Mouse (Mus musculus): ENCODE measurements around the gene Nrtn. TPM values are rescaled to one million over a fixed set of nuclear protein-coding genes. Genes with fewer than 3 reads are reported as not detected.

The Nrtn gene
- polyA plus RNA-seq, 1 experiment from 2014 or later: 12.1 TPM

DNA sequence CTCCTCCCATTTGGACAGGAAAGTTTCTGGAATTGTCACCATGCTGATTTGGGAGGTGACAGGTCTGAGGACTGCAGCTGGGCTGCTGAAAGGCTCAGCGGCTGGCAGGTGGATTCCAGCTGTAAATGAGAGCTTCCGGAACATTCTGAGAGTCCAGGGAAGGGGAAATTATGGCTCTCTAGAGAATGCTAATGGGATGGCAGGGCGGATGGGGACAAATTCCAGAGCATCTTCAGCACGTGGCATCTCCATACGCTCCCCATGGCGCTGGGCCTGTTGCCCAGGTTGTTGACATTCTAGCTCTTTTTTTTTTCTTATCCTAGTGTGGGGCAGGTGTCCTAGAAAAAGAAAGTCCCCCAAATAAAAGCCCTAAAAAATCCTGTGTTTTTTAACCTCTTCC is 28.2 kb downstream of the Nrtn start:
- H3K36me3 ChIP-seq (ENCODE audit: insufficient read depth): no peaks in the 10 kb centered on the region
- H3K4me1 ChIP-seq (ENCODE audit: insufficient read depth): peaks cover 18% of the 10 kb centered on the region
- no peak for ATAC-seq (ENCODE audit: insufficient read depth)
- TF ChIP-seq CTCF (IDR thresholded peaks at IDR 0.05; ENCODE audit: low read depth): no peak
- 0 out of 2 replicates have a peak overlapping the region, but pooled peaks have one; percentile 38 for H3K27ac ChIP-seq (ENCODE audit: low read depth)
- H3K4me3 ChIP-seq (ENCODE audit: low read depth, low read length): no peak overlapping the region
- H3K4me2 ChIP-seq: no peak overlapping the region
- H3K27me3 ChIP-seq (ENCODE audit: insufficient read depth, low read length): no peaks in the 10 kb centered on the region
- no peak for DNase-seq
- no peaks in the 10 kb centered on the region for H3K9me3 ChIP-seq (ENCODE audit: low read depth, low read length)
- WGBS: 44% methylated on average over 6 of the region's 6 CpGs
- H3K9ac ChIP-seq: no peak overlapping the region

DNA sequence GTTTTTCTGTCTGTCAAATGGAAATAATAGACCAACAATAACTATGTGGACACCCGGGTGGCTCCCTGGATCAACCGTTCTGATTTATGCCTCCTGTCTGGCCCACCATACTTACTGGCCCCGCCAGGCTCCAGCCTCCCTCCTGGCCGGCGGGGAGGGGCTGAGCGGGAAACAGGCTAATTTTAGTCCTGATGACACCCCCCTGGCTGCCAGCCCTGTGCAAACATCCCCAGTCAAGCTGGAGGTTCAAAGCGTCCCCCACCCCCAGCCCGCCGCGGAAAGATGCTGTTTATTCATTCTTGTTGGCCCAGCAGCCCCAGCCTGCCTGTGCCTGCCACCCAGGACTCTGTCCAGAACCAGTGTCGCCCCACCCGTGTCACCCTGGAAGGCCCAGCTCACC is 29.2 kb downstream of the Nrtn start:
- 7% methylated on average over 12 of the region's 12 CpGs for WGBS
- Histone ChIP-seq H3K9me3 (ENCODE audit: low read depth, low read length) (no peaks in the 10 kb centered on the region), H3K9ac (peak overlapping the region; percentile 33; the same call in 1 of the 2 replicates), H3K27me3 (ENCODE audit: insufficient read depth, low read length) (no peaks in the 10 kb centered on the region), H3K36me3 (ENCODE audit: insufficient read depth) (peaks cover 10% of the 10 kb centered on the region), H3K4me2 (peak overlapping the region; percentile 10; the same call in 1 of the 2 replicates), H3K4me3 (ENCODE audit: low read depth, low read length) (no peak overlapping the region), H3K27ac (ENCODE audit: low read depth) (peak overlapping the region; percentile 54; the same call in 1 of the 2 replicates), H3K4me1 (ENCODE audit: insufficient read depth) (peaks cover 18% of the 10 kb centered on the region)
- peak; percentile 76 for DNase-seq
- ATAC-seq (ENCODE audit: insufficient read depth): peak; percentile 67
- TF ChIP-seq CTCF (IDR thresholded peaks at IDR 0.05; ENCODE audit: low read depth): 0 out of 2 replicates have a peak, but pooled peaks have one; percentile 3

DNA sequence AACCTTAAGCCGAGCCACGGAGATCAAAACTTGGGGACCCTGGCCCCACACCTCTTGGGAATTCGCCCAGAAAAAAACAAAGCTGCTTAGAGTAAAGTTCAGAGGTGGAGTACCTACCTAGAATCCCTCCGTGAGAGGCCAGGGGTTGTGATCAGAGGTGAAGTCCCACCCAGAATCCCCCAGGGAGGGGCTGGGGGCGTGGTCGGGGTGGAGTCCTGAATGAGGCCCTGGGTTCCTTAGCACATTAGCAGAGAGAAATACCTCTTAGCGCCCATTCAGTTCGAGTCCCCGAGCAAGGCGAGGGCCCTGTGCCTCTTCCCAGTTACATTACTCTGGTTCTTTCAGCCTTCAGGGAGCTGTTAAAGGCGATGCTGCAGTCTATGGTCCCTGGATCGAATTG is 29.7 kb downstream of the Nrtn start:
- H3K36me3 ChIP-seq (ENCODE audit: insufficient read depth): peaks cover 15% of the 10 kb centered on the region
- no peaks in the 10 kb centered on the region for H3K27me3 ChIP-seq (ENCODE audit: insufficient read depth, low read length)
- 11% methylated on average over 12 of the region's 12 CpGs for WGBS
- H3K4me3 ChIP-seq (ENCODE audit: low read depth, low read length): no peak overlapping the region
- peak; percentile 5; the same call in 1 of the 2 replicates for ATAC-seq (ENCODE audit: insufficient read depth)
- TF ChIP-seq CTCF (IDR thresholded peaks at IDR 0.05; ENCODE audit: low read depth): no peak
- H3K4me2 ChIP-seq: peak overlapping the region; percentile 10
- H3K27ac ChIP-seq (ENCODE audit: low read depth): peak overlapping the region; percentile 54; the same call in 1 of the 2 replicates
- H3K4me1 ChIP-seq (ENCODE audit: insufficient read depth): peaks cover 18% of the 10 kb centered on the region
- DNase-seq: peak; percentile 36
- no peak overlapping the region for H3K9ac ChIP-seq
- no peaks in the 10 kb centered on the region for H3K9me3 ChIP-seq (ENCODE audit: low read depth, low read length)

DNA sequence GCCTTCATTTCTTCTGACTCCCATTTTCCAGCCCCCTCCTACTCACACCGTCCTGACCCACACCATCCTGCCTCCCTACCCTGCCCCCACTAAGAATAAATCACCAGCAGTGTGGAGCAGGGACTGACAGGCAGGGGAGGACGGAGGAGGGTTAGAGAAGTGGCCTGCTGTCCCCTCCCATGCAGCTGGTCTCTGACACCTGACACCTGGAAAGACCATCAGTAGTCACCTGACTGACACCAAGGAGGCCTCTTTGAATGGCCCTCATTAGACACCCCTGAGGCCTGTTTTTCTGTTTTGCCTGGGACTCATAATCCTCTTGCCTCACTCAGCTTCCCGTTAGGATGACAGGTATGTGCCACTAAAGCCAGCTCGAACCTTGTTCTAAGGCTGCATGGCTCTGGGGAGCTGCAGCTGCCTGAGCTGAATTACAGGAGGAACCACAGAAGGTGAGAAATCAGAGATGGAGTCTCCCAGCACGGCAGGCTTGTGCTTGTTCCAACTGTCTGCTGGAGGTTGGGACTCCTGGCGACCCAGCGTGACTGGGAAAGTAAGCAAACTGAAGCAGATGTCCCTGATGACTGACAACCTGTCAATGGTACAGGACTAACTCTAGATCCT is 30.2 kb downstream of the Nrtn start:
- Histone ChIP-seq H3K4me1 (ENCODE audit: insufficient read depth) (peaks cover 18% of the 10 kb centered on the region), H3K27me3 (ENCODE audit: insufficient read depth, low read length) (no peaks in the 10 kb centered on the region), H3K9ac (no peak overlapping the region), H3K4me3 (ENCODE audit: low read depth, low read length) (no peak overlapping the region), H3K36me3 (ENCODE audit: insufficient read depth) (peaks cover 20% of the 10 kb centered on the region), H3K4me2 (no peak overlapping the region), H3K27ac (ENCODE audit: low read depth) (peak overlapping the region; percentile 54; the same call in 1 of the 2 replicates), H3K9me3 (ENCODE audit: low read depth, low read length) (no peaks in the 10 kb centered on the region)
- no peak for TF ChIP-seq CTCF (IDR thresholded peaks at IDR 0.05; ENCODE audit: low read depth)
- ATAC-seq (ENCODE audit: insufficient read depth) (peak; percentile 32), DNase-seq (no peak)
- 10% methylated on average over 7 of the region's 7 CpGs for WGBS

GRCm38 (mm10) chr17:56723419-56724161 is 33.7 kb downstream of the Nrtn start:
- H3K4me3 ChIP-seq (ENCODE audit: low read depth, low read length): no peak overlapping the region
- peaks cover 36% of the 10 kb centered on the region for H3K36me3 ChIP-seq (ENCODE audit: insufficient read depth)
- no peak overlapping the region for H3K4me2 ChIP-seq
- H3K27ac ChIP-seq (ENCODE audit: low read depth): no peak overlapping the region
- H3K4me1 ChIP-seq (ENCODE audit: insufficient read depth): peaks cover 14% of the 10 kb centered on the region
- no peak overlapping the region for H3K9ac ChIP-seq
- H3K27me3 ChIP-seq (ENCODE audit: insufficient read depth, low read length): no peaks in the 10 kb centered on the region
- no peak for ATAC-seq (ENCODE audit: insufficient read depth)
- TF ChIP-seq CTCF (IDR thresholded peaks at IDR 0.05; ENCODE audit: low read depth): 0 out of 2 replicates have a peak, but pooled peaks have one; percentile 25
- DNase-seq: no peak
- H3K9me3 ChIP-seq (ENCODE audit: low read depth, low read length): no peaks in the 10 kb centered on the region
- 64% methylated on average over 11 of the region's 11 CpGs for WGBS

DNA sequence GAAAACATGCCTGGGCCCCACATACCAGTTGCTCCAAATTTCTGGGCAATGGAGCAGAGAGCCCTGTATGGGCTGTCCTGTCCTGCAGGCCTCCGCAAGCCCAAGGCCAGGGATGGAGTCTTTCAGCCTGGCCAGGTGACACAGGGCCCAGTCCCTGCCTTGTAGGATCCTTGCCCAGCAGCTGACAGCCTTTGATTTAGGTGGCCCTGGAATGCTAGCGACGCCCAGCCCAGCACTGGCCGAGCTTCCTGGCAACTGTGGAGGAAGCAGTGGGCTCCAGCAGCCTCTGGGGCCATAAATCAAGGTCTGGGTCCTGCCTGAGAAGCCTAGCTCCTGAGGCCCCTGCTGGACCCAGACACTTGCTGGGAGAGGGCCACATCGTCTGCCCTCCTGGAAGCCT is 34.9 kb downstream of the Nrtn start:
- Histone ChIP-seq H3K4me1 (ENCODE audit: insufficient read depth) (peaks cover 6% of the 10 kb centered on the region; the same call in 1 of the 2 replicates), H3K4me2 (no peak overlapping the region), H3K27me3 (ENCODE audit: insufficient read depth, low read length) (no peaks in the 10 kb centered on the region), H3K4me3 (ENCODE audit: low read depth, low read length) (no peak overlapping the region), H3K36me3 (ENCODE audit: insufficient read depth) (peaks cover 36% of the 10 kb centered on the region), H3K9me3 (ENCODE audit: low read depth, low read length) (no peaks in the 10 kb centered on the region), H3K27ac (ENCODE audit: low read depth) (no peak overlapping the region), H3K9ac (no peak overlapping the region)
- TF ChIP-seq CTCF (IDR thresholded peaks at IDR 0.05; ENCODE audit: low read depth): no peak
- no peak for ATAC-seq (ENCODE audit: insufficient read depth)
- WGBS: 73% methylated on average over 5 of the region's 5 CpGs
- DNase-seq: no peak
